Mouse (Mus musculus) heart, adult 10 weeks (tissue): ENCODE measurements around the gene Sox21. TPM values are rescaled to one million over a fixed set of nuclear protein-coding genes. Genes with fewer than 3 reads are reported as not detected.

Experiments used
- polyA plus RNA-seq: library from polyadenylated mRNA; stranded (reverse); fragments of 350-450 nt; fragmentation: Illumina TruSeq; extraction: RNeasy Lipid Tissue Mini Kit (QIAGEN cat#74804); gene quantifications from one replicate; pipeline ENCODE4 v1.2.3, GENCODE M21; 2014; ENCODE audit warnings: low read depth, low replicate concordance

Gene Sox21
- polyA plus RNA-seq, result not detected

DNA sequence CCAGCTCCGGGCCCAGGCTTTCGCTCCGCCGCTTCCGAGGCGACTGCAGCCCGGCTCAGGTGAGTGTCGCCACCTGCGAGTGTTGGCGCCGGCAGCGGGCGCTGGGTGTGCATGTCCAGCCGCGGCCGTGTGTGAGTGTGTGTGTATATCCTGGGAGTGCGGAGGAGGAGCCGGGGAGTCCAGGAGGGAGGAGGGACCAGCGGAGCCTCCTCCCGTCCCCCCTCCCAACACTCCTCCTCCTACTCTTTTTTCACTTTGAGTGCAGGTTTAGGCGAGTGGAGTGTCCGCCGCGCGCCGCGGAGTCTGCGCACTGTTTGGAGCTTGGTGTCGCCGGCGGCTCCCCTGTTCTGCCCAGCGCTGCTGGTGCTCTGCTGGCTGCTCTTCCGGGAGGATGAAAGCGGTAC is at the start of gene Sox21:
Gene Sox21 (minus strand): TSS at position 145 of the 404 bp plus-strand sequence.

DNA sequence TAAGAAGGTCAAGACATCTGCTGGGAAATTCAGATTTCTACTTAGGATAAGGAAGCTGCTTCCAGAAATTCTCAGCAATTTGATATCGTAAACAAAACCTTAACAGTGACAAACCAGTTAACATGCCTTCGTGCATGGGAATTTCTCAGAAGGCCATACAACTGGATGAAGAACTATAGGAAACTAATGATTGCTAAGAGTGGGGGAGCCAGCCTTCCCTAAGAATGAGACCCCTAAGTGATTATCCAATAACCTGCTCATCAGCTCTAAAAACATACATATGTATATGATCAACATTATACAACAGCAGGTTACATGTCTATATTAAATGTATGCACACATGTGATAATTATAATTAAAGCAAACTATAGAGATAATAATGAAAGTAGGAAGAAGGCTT is 29.8 kb upstream of the Sox21 start, which contains the start of gene Gm9376:
Gene Gm9376 (plus strand): TSS at position 301 of the 400 bp plus-strand sequence.

Other genes with a start within 250 kb of the Sox21 start
- gene Dct, start 184.8 kb downstream of the Sox21 start, polyA plus RNA-seq, result 4.8 TPM
- gene Tgds, start 104.3 kb downstream of the Sox21 start, polyA plus RNA-seq, result 12.0 TPM
- gene Gpr180, start 99.9 kb downstream of the Sox21 start, polyA plus RNA-seq, result 21.8 TPM
- gene Gm9376, start 29.9 kb upstream of the Sox21 start, polyA plus RNA-seq, result not detected